Mouse (Mus musculus): ENCODE results near the gene Sema4a.

GRCm38 (mm10) chr3:88437454-88437853 lies 23.5 kb downstream of the Sema4a start:
- TF ChIP-seq CTCF (IDR thresholded peaks at IDR 0.05; ENCODE audit: low read depth) (no peak), EP300 (optimal IDR thresholded peaks at IDR 0.05) (no peak)
